Mouse (Mus musculus) testis, adult 10 weeks (tissue): ENCODE results near the gene Rag2. TPM values are rescaled to one million over a fixed set of nuclear protein-coding genes. Genes with fewer than 3 reads are reported as not detected.

Experiments
- polyA plus RNA-seq: library from polyadenylated mRNA; stranded (reverse); fragments of 350-450 nt; fragmentation: Illumina TruSeq; extraction: RNeasy Lipid Tissue Mini Kit (QIAGEN cat#74804); gene quantifications from one replicate; pipeline ENCODE4 v1.2.3, GENCODE M21; 2014; ENCODE audit warnings: low read depth, low replicate concordance

Gene Rag2
- polyA plus RNA-seq, result 2.5 TPM

DNA sequence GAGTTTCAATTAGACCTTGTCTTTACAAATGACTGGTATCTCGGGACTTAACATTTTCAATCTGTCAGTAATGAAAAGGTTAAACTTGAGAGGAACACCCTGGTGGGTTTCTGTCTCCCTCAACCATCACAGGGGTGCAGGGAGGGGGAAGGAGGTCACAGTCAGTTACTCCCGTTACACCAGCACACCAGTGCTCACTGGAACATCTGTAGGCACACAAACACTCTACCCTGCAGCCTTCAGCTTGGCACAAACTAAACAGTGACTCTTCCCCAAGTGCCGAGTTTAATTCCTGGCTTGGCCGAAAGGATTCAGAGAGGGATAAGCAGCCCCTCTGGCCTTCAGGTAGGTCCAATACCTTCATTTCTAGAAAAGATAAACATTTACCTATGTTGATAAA is at the start of gene Rag2:
TSS of gene Rag2 (plus strand) at position 193 of the 400 bp plus-strand sequence.

DNA sequence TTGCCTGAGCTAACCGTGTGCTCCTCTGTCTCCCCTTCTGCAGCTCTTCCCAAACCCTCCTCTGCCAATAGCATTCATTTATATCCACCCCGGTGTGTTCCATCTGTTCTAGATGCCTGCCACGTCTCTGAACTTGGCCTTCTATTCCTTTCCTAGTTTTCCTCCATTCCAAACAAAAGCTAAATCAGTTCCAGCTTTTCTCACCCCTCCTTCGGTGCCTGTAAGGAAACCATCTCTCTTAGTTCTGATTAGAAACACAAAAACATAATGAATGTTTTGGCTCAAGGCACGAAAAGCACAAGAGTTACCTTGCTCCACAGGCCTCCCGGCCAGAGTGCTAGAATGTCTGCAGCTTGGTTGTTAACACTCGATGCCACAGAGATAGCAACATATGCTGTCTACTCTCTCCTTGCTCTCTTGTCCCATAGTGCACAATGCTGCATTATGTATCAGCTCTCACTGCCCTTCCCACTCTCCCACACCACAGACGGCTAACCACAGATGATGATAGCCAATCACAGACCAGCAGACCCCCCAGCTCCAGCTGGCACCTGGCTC is 24.7 kb downstream of the Rag2 start, which contains the start of the genes Rag1 and B230118H07Rik:
TSS of gene Rag1 (minus strand) at position 388 of the 558 bp plus-strand sequence.
TSS of gene B230118H07Rik (minus strand) at position 419 of the 558 bp plus-strand sequence.

DNA sequence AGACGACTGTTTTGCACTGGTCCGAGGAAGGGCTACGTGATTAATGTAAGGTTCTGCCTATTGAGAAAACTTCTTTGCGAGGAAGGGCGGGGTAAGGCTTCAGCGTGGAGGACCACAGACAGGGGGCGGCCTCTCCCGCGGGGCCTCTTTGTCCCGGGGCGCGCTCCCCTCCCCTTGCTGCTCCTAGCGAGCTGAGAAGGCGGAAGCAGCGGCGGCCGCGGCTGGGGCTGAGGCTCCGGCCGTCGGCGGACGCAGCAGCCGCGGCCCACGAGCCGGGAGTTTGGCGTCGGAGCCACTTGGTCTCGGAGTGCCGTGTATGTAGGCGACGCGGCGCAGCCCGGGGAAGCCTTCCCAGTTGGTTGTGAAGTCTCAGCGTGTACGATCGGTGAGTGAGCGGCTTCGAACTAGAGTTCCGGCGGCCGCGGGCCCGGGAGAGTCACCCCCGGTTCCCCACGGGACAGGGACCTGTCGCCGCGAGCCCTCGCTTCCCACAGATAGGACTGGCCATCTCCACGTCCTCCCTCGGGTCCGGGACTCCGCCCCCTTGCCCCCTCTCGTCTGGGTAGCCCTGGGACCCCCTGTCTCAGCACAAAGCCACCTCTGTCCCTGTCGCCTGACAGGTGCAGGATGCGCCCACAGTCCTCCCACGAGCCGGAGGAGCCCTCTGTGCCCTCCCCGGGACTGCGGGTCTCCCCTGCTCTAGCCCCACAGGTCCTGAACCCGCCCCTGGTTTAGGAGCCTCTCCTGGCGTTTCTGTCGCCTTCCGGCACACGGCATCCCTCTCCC is 53.9 kb downstream of the Rag2 start, which contains the start of gene Traf6:
TSS of gene Traf6 (plus strand) at position 194 of the 786 bp plus-strand sequence.

Other genes with a start within 250 kb of the Rag2 start
- 0.43 TPM for gene Rag1, start 24.8 kb downstream of the Rag2 start, polyA plus RNA-seq
- gene B230118H07Rik, start 24.8 kb downstream of the Rag2 start, polyA plus RNA-seq, result 525 TPM
- gene Traf6, start 53.7 kb downstream of the Rag2 start, polyA plus RNA-seq, result 4.2 TPM